ENCODE assay signal across 8 mouse cellular contexts in genomic region chrX:163958467-163958875, GRCm38 (mm10). TPM values are rescaled to one million over a fixed set of nuclear protein-coding genes. Genes with fewer than 3 reads are reported as not detected.
DNase-seq lines count a peak whose midpoint lies in the region; ATAC-seq lines count a peak whose summit lies in the region.

Zrsr2 (minus strand) TSS chrX:163958661.

- H3K27ac ChIP-seq in hindbrain, embryonic 14.5 days: peak within 1 kb of the TSS; percentile 96
- peak within 1 kb of the TSS; percentile 81 for H3K27ac ChIP-seq in macrophage

- no peaks in the 10 kb centered on the region for H3K9me3 ChIP-seq in hindbrain, embryonic 14.5 days (ENCODE audit: control insufficient read depth, low read length)

- peaks cover 38% of the 10 kb centered on the region for H3K79me2 ChIP-seq in macrophage (ENCODE audit: inconsistent target)

- peak within 1 kb of the TSS; percentile 81 for H3K9ac ChIP-seq in hindbrain, embryonic 14.5 days

- H3K4me2 ChIP-seq in hindbrain, embryonic 14.5 days (replicated peaks): peak within 1 kb of the TSS; percentile 55

- DNase-seq in T-cell, adult 2 months (ENCODE audit: low spot score): peak; percentile 92
- peak; percentile 69 to 86 for DNase-seq in cerebellum, postnatal 25 days
- peak; percentile 39 to 44 for DNase-seq in frontal cortex, postnatal 25 days (ENCODE audit: low spot score in 2 of 2)
- peak; percentile 79 for DNase-seq in hindbrain, embryonic 14.5 days (ENCODE audit: low spot score)
- peak; percentile 64 to 66 for DNase-seq in left cerebral cortex, adult 18-20 months (ENCODE audit: low spot score in 2 of 2)
- peak; percentile 85 for DNase-seq in right cerebral cortex, adult 18-20 months
- DNase-seq in urinary bladder, postnatal 10 days (ENCODE audit: low spot score): peak; percentile 28

- H3K36me3 ChIP-seq in hindbrain, embryonic 14.5 days (replicated peaks; ENCODE audit: control insufficient read depth, insufficient read depth): peaks cover 21% of the 10 kb centered on the region
- no peaks in the 10 kb centered on the region for H3K36me3 ChIP-seq in macrophage (ENCODE audit: inconsistent target)

- peak within 1 kb of the TSS; percentile 75 for H3K4me3 ChIP-seq in hindbrain, embryonic 14.5 days (replicated peaks; ENCODE audit: low read length)
- H3K4me3 ChIP-seq in macrophage (ENCODE audit: inconsistent target): peak within 1 kb of the TSS; percentile 39

- H3K4me1 ChIP-seq in hindbrain, embryonic 14.5 days (replicated peaks; ENCODE audit: control insufficient read depth, insufficient read depth, low read length): peaks cover 7% of the 10 kb centered on the region; the same call in 1 of the 2 replicates

- 20% methylated on average over 29 of the region's 29 CpGs for WGBS in hindbrain, embryonic 14.5 days
- 27% methylated on average over 26 of the region's 29 CpGs for WGBS in macrophage (ENCODE audit: missing documents)

- ATAC-seq in hindbrain, embryonic 14.5 days (ENCODE audit: low FRiP score): peak; percentile 97

- H3K27me3 ChIP-seq in hindbrain, embryonic 14.5 days (ENCODE audit: control insufficient read depth, insufficient read depth, low read length): peaks cover 7% of the 10 kb centered on the region; the same call in 1 of the 2 replicates

RNA-seq across cellular contexts. Expression of gene Zrsr2, which starts in this region (rescaled TPM):
- 49.8 and 49.9 TPM in 2 replicates for polyA plus RNA-seq in hindbrain, embryonic 14.5 days (2014; fragmentation: Nextera tagmentation; extraction: Ambion mirVana)
- total RNA-seq in left cerebral cortex, adult 18-20 months (2021): 10 to 100 TPM; 49.5 to 58.6 TPM
- total RNA-seq in macrophage (2018; cell fraction: chromatin; rRNA removed): 100 to 1,000 TPM; 119 to 255 (median 208) TPM
- total RNA-seq in macrophage (2018; cell fraction: cytosol; rRNA removed): 10 to 100 TPM; 21.4 to 51.2 (median 31.4) TPM
- total RNA-seq in macrophage (2018; cell fraction: nucleus; rRNA removed): 100 to 1,000 TPM in 18 of 26 experiments, 10 to 100 TPM in 8; 53.9 to 163 (median 115) TPM
- polyA plus RNA-seq in macrophage (2018): 19.2 to 59.9 TPM (median 23.2 TPM) in 3 replicates

Comparison
In these comparisons a context has a peak if more than half of its experiments do, and no peak if none do; other contexts are left out.
1. Peak in every context shown above with its lines: DNase-seq, ATAC-seq, H3K4me3 ChIP-seq and H3K27ac ChIP-seq.
2. DNase-seq: peak in every context shown above with its lines; median percentile 92 in T-cell, adult 2 months; 85 in right cerebral cortex, adult 18-20 months; 79 in hindbrain, embryonic 14.5 days; 78 in cerebellum, postnatal 25 days; 65 in left cerebral cortex, adult 18-20 months; 42 in frontal cortex, postnatal 25 days; 28 in urinary bladder, postnatal 10 days.